Mouse (Mus musculus) kidney, adult 11 months (tissue): ENCODE data around the gene Igsf8.

ENCODE experiments used
- DNase-seq: peaks from one replicate; pipeline ENCODE4 v3.0.0; 2022

Gene Igsf8

GRCm38 (mm10) chr1:172352001-172352400, 90.6 kb downstream of the Igsf8 start:
- no peak for DNase-seq

- DNase-seq = no peak
Measured at GRCm38 (mm10) chr1:172352453-172352852, 91.0 kb downstream of the Igsf8 start.

- no peak for DNase-seq
Measured at GRCm38 (mm10) chr1:172355336-172355735, 93.9 kb downstream of the Igsf8 start.

GRCm38 (mm10) chr1:172357550-172357949, 96.1 kb downstream of the Igsf8 start:
- DNase-seq = no peak

- no peak for DNase-seq
Measured at GRCm38 (mm10) chr1:172358341-172358740, 96.9 kb downstream of the Igsf8 start.

- DNase-seq = no peak
Measured at GRCm38 (mm10) chr1:172364684-172365083, 103.2 kb downstream of the Igsf8 start.

GRCm38 (mm10) chr1:172368768-172369418, 107.5 kb downstream of the Igsf8 start:
- no peak for DNase-seq
